In genomic region chr11:43612834-43613488, GRCm38 (mm10) we compare ENCODE assay signal across 8 mouse cellular contexts. TPM values are rescaled to one million over a fixed set of nuclear protein-coding genes. Genes with fewer than 3 reads are reported as not detected.
DNase-seq lines count a peak whose midpoint lies in the region; ATAC-seq and TF ChIP-seq lines count a peak whose summit lies in the region.

No protein-coding gene starts in this region.

- H3K4me1 ChIP-seq in bone marrow macrophage, adult 2 months (ENCODE audit: control insufficient read depth, insufficient read depth, low read length), result no peaks in the 10 kb centered on the region
- H3K4me1 ChIP-seq in embryonic facial prominence, embryonic 15.5 days, result peaks cover 17% of the 10 kb centered on the region
- H3K4me1 ChIP-seq in limb, embryonic 13.5 days, result no peaks in the 10 kb centered on the region; the same call in 1 of the 2 replicates
- H3K4me1 ChIP-seq in midbrain, embryonic 16.5 days (ENCODE audit: control insufficient read depth, insufficient read depth, low read length), result peaks cover 11% of the 10 kb centered on the region

- ATAC-seq in embryonic facial prominence, embryonic 15.5 days (ENCODE audit: insufficient number of reproducible peaks, low FRiP score, low TSS enrichment, low read depth), result peak; percentile 60; the same call in 1 of the 2 replicates
- peak; percentile 81 for ATAC-seq in limb, embryonic 13.5 days (ENCODE audit: low FRiP score, low read depth)
- peak; percentile 78; the same call in 1 of the 2 replicates for ATAC-seq in midbrain, embryonic 16.5 days

- 20% methylated on average over 12 of the region's 12 CpGs for WGBS in embryonic facial prominence, embryonic 15.5 days
- WGBS in limb, embryonic 13.5 days, result 26% methylated on average over 12 of the region's 12 CpGs
- 19% methylated on average over 12 of the region's 12 CpGs for WGBS in midbrain, embryonic 16.5 days

- no peak overlapping the region for H3K27ac ChIP-seq in bone marrow macrophage, adult 2 months (ENCODE audit: insufficient read depth, low read depth, low read length)
- H3K27ac ChIP-seq in embryonic facial prominence, embryonic 15.5 days (replicated peaks), result peak overlapping the region; percentile 59; the same call in 1 of the 2 replicates
- no peak overlapping the region for H3K27ac ChIP-seq in limb, embryonic 13.5 days
- H3K27ac ChIP-seq in midbrain, embryonic 16.5 days (ENCODE audit: low read length), result peak overlapping the region; percentile 26

- TF ChIP-seq CTCF in bone marrow macrophage, adult 2 months (IDR thresholded peaks at IDR 0.05; ENCODE audit: low read depth, low read length), result peak; percentile 90

- TF ChIP-seq POLR2A in bone marrow macrophage, adult 2 months (IDR thresholded peaks at IDR 0.05; ENCODE audit: borderline replicate concordance, low read depth, low read length), result no peak

- no peak overlapping the region for H3K4me2 ChIP-seq in embryonic facial prominence, embryonic 15.5 days (replicated peaks)
- no peak overlapping the region for H3K4me2 ChIP-seq in limb, embryonic 13.5 days (replicated peaks)
- no peak overlapping the region for H3K4me2 ChIP-seq in midbrain, embryonic 16.5 days (ENCODE audit: low read length)

- no peaks in the 10 kb centered on the region for H3K9me3 ChIP-seq in embryonic facial prominence, embryonic 15.5 days (replicated peaks)
- H3K9me3 ChIP-seq in limb, embryonic 13.5 days, result no peaks in the 10 kb centered on the region
- H3K9me3 ChIP-seq in midbrain, embryonic 16.5 days (replicated peaks; ENCODE audit: control insufficient read depth, low read length, poor library complexity, severe bottlenecking), result no peaks in the 10 kb centered on the region

- no peaks in the 10 kb centered on the region for H3K36me3 ChIP-seq in embryonic facial prominence, embryonic 15.5 days
- H3K36me3 ChIP-seq in limb, embryonic 13.5 days, result no peaks in the 10 kb centered on the region
- H3K36me3 ChIP-seq in midbrain, embryonic 16.5 days (ENCODE audit: control insufficient read depth, insufficient read depth, low read length), result no peaks in the 10 kb centered on the region

- peak; percentile 89 for DNase-seq in 416B (ENCODE audit: low read depth)
- DNase-seq in heart, adult 9 months (ENCODE audit: low spot score in 2 of 2), result peak; percentile 54 to 73
- peak; percentile 85 for DNase-seq in kidney, adult 9 months
- DNase-seq in spleen, postnatal 36 days (ENCODE audit: low spot score in 2 of 2), result peak; percentile 27 to 37

- no peak overlapping the region for H3K9ac ChIP-seq in embryonic facial prominence, embryonic 15.5 days
- H3K9ac ChIP-seq in limb, embryonic 13.5 days, result 0 out of 2 replicates have a peak overlapping the region, but pooled peaks have one; percentile 46
- peak overlapping the region; percentile 38; the same call in 1 of the 2 replicates for H3K9ac ChIP-seq in midbrain, embryonic 16.5 days (ENCODE audit: low read depth, low read length)

- no peak overlapping the region for H3K4me3 ChIP-seq in bone marrow macrophage, adult 2 months (ENCODE audit: insufficient read depth, low read length)
- no peak overlapping the region for H3K4me3 ChIP-seq in embryonic facial prominence, embryonic 15.5 days (replicated peaks)
- H3K4me3 ChIP-seq in limb, embryonic 13.5 days, result no peak overlapping the region
- no peak overlapping the region for H3K4me3 ChIP-seq in midbrain, embryonic 16.5 days (ENCODE audit: low read depth, low read length)

- no peaks in the 10 kb centered on the region for H3K27me3 ChIP-seq in embryonic facial prominence, embryonic 15.5 days
- no peaks in the 10 kb centered on the region for H3K27me3 ChIP-seq in limb, embryonic 13.5 days
- H3K27me3 ChIP-seq in midbrain, embryonic 16.5 days (ENCODE audit: control insufficient read depth, insufficient read depth, low read depth, low read length), result no peaks in the 10 kb centered on the region

RNA-seq across cellular contexts. Expression of gene Fabp6, which starts 11.6 kb away (rescaled TPM):
- polyA plus RNA-seq in bone marrow macrophage, adult 2 months (2012; ENCODE audit: insufficient read depth, insufficient read length, missing spikeins), result not detected in 2 replicates
- polyA plus RNA-seq in embryonic facial prominence, embryonic 15.5 days (2015; fragmentation: Nextera tagmentation; extraction: Ambion mirVana), result 1.1 and 1.2 TPM in 2 replicates
- not detected in 2 replicates for polyA plus RNA-seq in limb, embryonic 13.5 days (2015; fragmentation: Nextera tagmentation; extraction: Ambion mirVana)
- not detected in 2 replicates for polyA plus RNA-seq in midbrain, embryonic 16.5 days (2015; fragmentation: Nextera tagmentation; extraction: Ambion mirVana)

RNA-seq across cellular contexts. Expression of gene 4933415A04Rik, which starts 26.1 kb away (rescaled TPM):
- not detected in 2 replicates for polyA plus RNA-seq in bone marrow macrophage, adult 2 months (2012; ENCODE audit: insufficient read depth, insufficient read length, missing spikeins)
- polyA plus RNA-seq in embryonic facial prominence, embryonic 15.5 days (2015; fragmentation: Nextera tagmentation; extraction: Ambion mirVana), result 2.8 and 3.4 TPM in 2 replicates
- 4.7 and 5.2 TPM in 2 replicates for polyA plus RNA-seq in limb, embryonic 13.5 days (2015; fragmentation: Nextera tagmentation; extraction: Ambion mirVana)
- polyA plus RNA-seq in midbrain, embryonic 16.5 days (2015; fragmentation: Nextera tagmentation; extraction: Ambion mirVana), result 3.0 and 3.2 TPM in 2 replicates

Comparison
In these comparisons a context has a peak if more than half of its experiments do, and no peak if none do; other contexts are left out.
1. DNase-seq: peak in every context shown above with its lines; median percentile 89 in 416B; 85 in kidney, adult 9 months; 64 in heart, adult 9 months; 32 in spleen, postnatal 36 days.
2. H3K27ac ChIP-seq: peak in embryonic facial prominence, embryonic 15.5 days (single experiment) and midbrain, embryonic 16.5 days (single experiment); none in bone marrow macrophage, adult 2 months (single experiment) and limb, embryonic 13.5 days (single experiment).
3. Peak in every context shown above with its lines, with median percentiles within 50 percentile points of each other: ATAC-seq.